Mouse (Mus musculus) CH12.LX (cell line): ENCODE results near the gene Hist1h3b.

Experiments used
- BHLHE40 ChIP-seq: IDR thresholded peaks from 2 replicates; pipeline ENCODE4 v1.6.1; 2011; ENCODE audit warnings: mild to moderate bottlenecking, low read depth, low read length, improper control_type of control experiment
- CHD2 ChIP-seq: IDR thresholded peaks from 2 replicates; pipeline ENCODE4 v1.6.1; 2011; ENCODE audit warnings: low read length, improper control_type of control experiment
- CTCF ChIP-seq, 2 experiments: IDR thresholded peaks in 1 of 2; conservative IDR thresholded peaks in 1 of 2; 2 replicates each; pipeline ENCODE4 v1.5.1; 2011 to 2012; ENCODE audit warnings: low read depth in 2 of 2, low read length in 2 of 2, improper control_type of control experiment in 1 of 2, inconsistent platforms in 1 of 2, mild to moderate bottlenecking in 1 of 2, moderate library complexity in 1 of 2
- E2F4 ChIP-seq: IDR thresholded peaks from 2 replicates; pipeline ENCODE4 v1.6.1; 2011; ENCODE audit warnings: low read depth, low read length, improper control_type of control experiment; ENCODE audit not compliant: insufficient replicate concordance
- GABPA ChIP-seq: IDR thresholded peaks from 2 replicates; pipeline ENCODE4 v1.6.1; 2012; ENCODE audit warnings: low read depth, low read length, improper control_type of control experiment, inconsistent platforms; ENCODE audit not compliant: insufficient replicate concordance
- MAX ChIP-seq: IDR thresholded peaks from 2 replicates; pipeline ENCODE4 v1.6.1; 2011; ENCODE audit warnings: low read length, improper control_type of control experiment
- MYC ChIP-seq: IDR thresholded peaks from 2 replicates; pipeline ENCODE4 v1.6.1; 2011; ENCODE audit warnings: low read depth, mild to moderate bottlenecking, improper control_type of control experiment, low read length
- NRF1 ChIP-seq: IDR thresholded peaks from 2 replicates; pipeline ENCODE4 v1.6.1; 2014; ENCODE audit warnings: low read depth, mild to moderate bottlenecking, inconsistent platforms, low read length, improper control_type of control experiment, moderate library complexity
- POLR2A ChIP-seq: IDR thresholded peaks from 2 replicates; pipeline ENCODE4 v1.6.1; 2011; ENCODE audit warnings: low read depth, mild to moderate bottlenecking, improper control_type of control experiment, low read length
- POLR2AphosphoS2 ChIP-seq: IDR thresholded peaks from 2 replicates; pipeline ENCODE4 v1.6.1; 2011; ENCODE audit warnings: low read depth, low read length, improper control_type of control experiment
- TCF12 ChIP-seq: IDR thresholded peaks from 2 replicates; pipeline ENCODE4 v1.6.1; 2014; ENCODE audit warnings: low read depth, mild to moderate bottlenecking, inconsistent platforms, low read length, improper control_type of control experiment
- UBTF ChIP-seq: IDR thresholded peaks from 2 replicates; pipeline ENCODE4 v1.6.1; 2012; ENCODE audit warnings: low read depth, mild to moderate bottlenecking, inconsistent platforms, low read length, improper control_type of control experiment, moderate library complexity
- USF1 ChIP-seq: IDR thresholded peaks from 2 replicates; pipeline ENCODE4 v1.6.1; 2014; ENCODE audit warnings: low read depth, mild to moderate bottlenecking, inconsistent platforms, low read length, improper control_type of control experiment

DNA sequence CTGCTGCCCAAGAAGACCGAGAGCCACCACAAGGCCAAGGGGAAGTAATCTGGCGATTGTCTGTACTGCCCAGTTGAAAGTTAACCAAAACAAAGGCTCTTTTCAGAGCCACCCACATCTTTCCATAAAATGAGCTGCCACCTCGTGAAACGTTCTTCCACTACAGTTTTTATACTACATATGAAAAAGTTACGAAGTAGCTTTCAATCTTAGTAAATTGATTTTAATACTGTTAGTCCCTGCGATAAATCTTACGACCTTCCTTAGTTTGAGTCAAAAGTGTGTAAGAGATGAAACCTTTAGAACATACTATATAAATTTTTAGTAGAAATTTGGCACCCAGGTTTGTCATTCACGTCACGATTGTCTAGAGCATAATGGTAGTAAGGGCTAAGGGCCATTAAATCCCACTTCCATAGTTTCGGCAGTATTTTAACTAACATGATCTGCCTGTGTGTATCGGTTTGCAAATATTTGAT, 550 bp upstream of the Hist1h3b start:
- peak; percentile 90 for TF ChIP-seq POLR2A
- TF ChIP-seq CHD2: no peak
- no peak for TF ChIP-seq E2F4
- TF ChIP-seq USF1: no peak
- no peak for TF ChIP-seq CTCF (conservative IDR thresholded peaks at IDR 0.05 in 1 of 2, IDR thresholded peaks at IDR 0.05 in 1 of 2; ENCODE audit: low read depth in 2 of 2, low read length in 2 of 2)
- no peak for TF ChIP-seq TCF12
- 0 out of 2 replicates have a peak, but pooled peaks have one; percentile 99 for TF ChIP-seq UBTF
- no peak for TF ChIP-seq GABPA
- TF ChIP-seq MAX: no peak
- no peak; the same call in 1 of the 2 replicates for TF ChIP-seq BHLHE40
- 0 out of 2 replicates have a peak, but pooled peaks have one; percentile 33 for TF ChIP-seq MYC
- no peak for TF ChIP-seq NRF1
- peak; percentile 97 for TF ChIP-seq POLR2AphosphoS2
